Mouse (Mus musculus) myocyte (in vitro differentiated cells): ENCODE measurements around the gene Fgf9. TPM values are rescaled to one million over a fixed set of nuclear protein-coding genes. Genes with fewer than 3 reads are reported as not detected.

ENCODE experiments used
- H3K27me3 ChIP-seq: one replicate; pipeline ENCODE4 v1.6.1; 2011; ENCODE audit not compliant: control insufficient read depth, insufficient read depth, insufficient read length
- H3K36me3 ChIP-seq: one replicate; pipeline ENCODE4 v1.6.1; 2011; ENCODE audit not compliant: control insufficient read depth, insufficient read depth
- H3K4me2 ChIP-seq: one replicate; pipeline ENCODE4 v1.6.1; 2011; ENCODE audit warnings: low read depth, control low read depth
- H3K4me3 ChIP-seq: one replicate; pipeline ENCODE4 v1.5.1; 2011; ENCODE audit warnings: mild to moderate bottlenecking, control low read depth, moderate library complexity
- H3K79me2 ChIP-seq: one replicate; pipeline ENCODE4 v1.6.1; 2011; ENCODE audit not compliant: control insufficient read depth, insufficient read depth
- H3ac ChIP-seq: one replicate; pipeline ENCODE4 v1.6.1; 2011; ENCODE audit not compliant: control insufficient read depth, insufficient read length
- CEBPB ChIP-seq: IDR thresholded peaks from 2 replicates; pipeline ENCODE4 v1.6.1; 2011; ENCODE audit warnings: mild to moderate bottlenecking, moderate library complexity; ENCODE audit not compliant: poor library complexity, insufficient read depth, severe bottlenecking
- E2F4 ChIP-seq: IDR thresholded peaks from one replicate; pipeline ENCODE4 v1.6.1; 2011; ENCODE audit warnings: mild to moderate bottlenecking, control low read depth, moderate library complexity; ENCODE audit not compliant: insufficient read depth
- MAX ChIP-seq: IDR thresholded peaks from one replicate; pipeline ENCODE4 v1.6.1; 2011; ENCODE audit warnings: low read depth, mild to moderate bottlenecking, control low read depth
- MYOD1 ChIP-seq, 3 experiments: IDR thresholded peaks; one replicate each; pipeline ENCODE4 v1.6.1; 2011; ENCODE audit warnings: control low read depth in 2 of 3, low read depth in 2 of 3, mild to moderate bottlenecking in 2 of 3, moderate library complexity in 1 of 3; ENCODE audit not compliant: insufficient read length in 2 of 3, control insufficient read depth in 1 of 3
- MYOG ChIP-seq, 3 experiments: IDR thresholded peaks; one replicate each; pipeline ENCODE4 v1.6.1; 2011; ENCODE audit warnings: control low read depth in 2 of 3, low read depth in 2 of 3, mild to moderate bottlenecking in 2 of 3; ENCODE audit not compliant: insufficient read length in 2 of 3, control insufficient read depth in 1 of 3, insufficient read depth in 1 of 3
- POLR2A ChIP-seq: IDR thresholded peaks from one replicate; pipeline ENCODE4 v1.6.1; 2011; ENCODE audit warnings: low read depth, mild to moderate bottlenecking, control low read depth, moderate library complexity; ENCODE audit not compliant: insufficient read length
- POLR2AphosphoS2 ChIP-seq: IDR thresholded peaks from one replicate; pipeline ENCODE4 v1.6.1; 2011; ENCODE audit warnings: low read depth, control low read depth; ENCODE audit not compliant: insufficient read length
- REST ChIP-seq: IDR thresholded peaks from one replicate; pipeline ENCODE4 v1.6.1; 2011; ENCODE audit warnings: mild to moderate bottlenecking, control low read depth, moderate library complexity; ENCODE audit not compliant: insufficient read depth, insufficient read length
- SRF ChIP-seq: IDR thresholded peaks from one replicate; pipeline ENCODE4 v1.6.1; 2011; ENCODE audit warnings: low read depth; ENCODE audit not compliant: control insufficient read depth, insufficient read length
- TCF12 ChIP-seq: IDR thresholded peaks from one replicate; pipeline ENCODE4 v1.6.1; 2011; ENCODE audit warnings: mild to moderate bottlenecking, control low read depth; ENCODE audit not compliant: poor library complexity, insufficient read depth, severe bottlenecking
- TCF3 ChIP-seq: IDR thresholded peaks from one replicate; pipeline ENCODE4 v1.6.1; 2011; ENCODE audit warnings: low read depth, control low read depth; ENCODE audit not compliant: insufficient read length
- USF1 ChIP-seq: IDR thresholded peaks from one replicate; pipeline ENCODE4 v1.6.1; 2011; ENCODE audit warnings: low read depth, mild to moderate bottlenecking, control low read depth, moderate library complexity
- polyA plus RNA-seq: library from polyadenylated mRNA; unstranded; fragments of >200 nt; fragmentation: generic; extraction: Trizol; gene quantifications from one replicate; pipeline ENCODE4 v1.2.1, GENCODE M21; 2012; ENCODE audit warnings: missing spikeins

Fgf9 gene
- polyA plus RNA-seq, 1 experiment = 6.0 TPM

GRCm38 (mm10) chr14:58114146-58114545 is 43.8 kb downstream of the Fgf9 start:
- no peak overlapping the region for H3K4me3 ChIP-seq
- no peaks in the 10 kb centered on the region for H3K27me3 ChIP-seq
- TF ChIP-seq USF1 (no peak), POLR2AphosphoS2 (no peak), MYOG (IDR thresholded peaks at IDR 0.05; ENCODE audit: control insufficient read depth in 1 of 3, insufficient read depth in 1 of 3, insufficient read length in 2 of 3, low read depth in 2 of 3) (no peak), SRF (no peak), MAX (no peak), REST (no peak), CEBPB (no peak), TCF3 (no peak), MYOD1 (IDR thresholded peaks at IDR 0.05; ENCODE audit: control insufficient read depth in 1 of 3, insufficient read length in 2 of 3, low read depth in 2 of 3) (no peak), POLR2A (no peak), TCF12 (no peak), E2F4 (no peak)
- H3ac ChIP-seq = no peak overlapping the region
- no peak overlapping the region for H3K4me2 ChIP-seq
- no peaks in the 10 kb centered on the region for H3K79me2 ChIP-seq
- H3K36me3 ChIP-seq = no peaks in the 10 kb centered on the region

- no peak overlapping the region for H3K4me2 ChIP-seq
- H3K36me3 ChIP-seq = no peaks in the 10 kb centered on the region
- TF ChIP-seq MYOD1 (IDR thresholded peaks at IDR 0.05; ENCODE audit: control insufficient read depth in 1 of 3, insufficient read length in 2 of 3, low read depth in 2 of 3) = no peak
- no peak for TF ChIP-seq CEBPB
- TF ChIP-seq MAX = no peak
- TF ChIP-seq MYOG (IDR thresholded peaks at IDR 0.05; ENCODE audit: control insufficient read depth in 1 of 3, insufficient read depth in 1 of 3, insufficient read length in 2 of 3, low read depth in 2 of 3) = no peak
- no peak for TF ChIP-seq TCF12
- no peak for TF ChIP-seq POLR2AphosphoS2
- no peak for TF ChIP-seq USF1
- TF ChIP-seq E2F4 = no peak
- no peak for TF ChIP-seq TCF3
- no peak for TF ChIP-seq SRF
- H3K27me3 ChIP-seq = no peaks in the 10 kb centered on the region
- no peak overlapping the region for H3K4me3 ChIP-seq
- no peaks in the 10 kb centered on the region for H3K79me2 ChIP-seq
- no peak overlapping the region for H3ac ChIP-seq
Observed at GRCm38 (mm10) chr14:58124625-58125024, 54.3 kb downstream of the Fgf9 start.

DNA sequence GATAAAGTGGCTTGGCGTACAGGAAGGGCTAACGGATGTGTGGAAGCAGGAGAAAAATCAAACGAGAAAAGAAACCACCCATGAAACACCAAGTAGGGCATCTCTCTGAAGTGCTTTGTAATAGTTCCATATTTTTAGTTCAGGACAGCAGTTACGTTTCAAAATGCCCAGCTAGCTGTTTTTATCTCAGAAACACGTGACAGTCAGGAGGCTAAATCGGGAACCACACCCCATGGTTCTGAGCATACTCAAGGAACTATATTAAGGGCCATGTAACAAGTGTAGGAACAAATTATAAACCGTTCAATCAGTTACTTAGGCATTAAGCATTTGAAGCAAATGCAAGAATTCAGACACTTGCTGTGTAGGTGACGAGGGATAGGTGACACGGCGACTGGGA is 56.2 kb downstream of the Fgf9 start:
- no peaks in the 10 kb centered on the region for H3K27me3 ChIP-seq
- H3K4me2 ChIP-seq = peak overlapping the region; percentile 4
- TF ChIP-seq E2F4 (no peak), MAX (no peak), MYOG (IDR thresholded peaks at IDR 0.05; ENCODE audit: control insufficient read depth in 1 of 3, insufficient read depth in 1 of 3, insufficient read length in 2 of 3, low read depth in 2 of 3) (no peak), MYOD1 (IDR thresholded peaks at IDR 0.05; ENCODE audit: control insufficient read depth in 1 of 3, insufficient read length in 2 of 3, low read depth in 2 of 3) (no peak), POLR2A (no peak), POLR2AphosphoS2 (no peak), TCF12 (no peak), TCF3 (no peak), USF1 (peak; percentile 41)
- H3K4me3 ChIP-seq = no peak overlapping the region
- H3ac ChIP-seq = no peak overlapping the region
- H3K79me2 ChIP-seq = no peaks in the 10 kb centered on the region
- no peaks in the 10 kb centered on the region for H3K36me3 ChIP-seq

GRCm38 (mm10) chr14:58139506-58140055 is 69.2 kb downstream of the Fgf9 start:
- Histone ChIP-seq H3K4me3 (no peak overlapping the region), H3ac (no peak overlapping the region), H3K4me2 (no peak overlapping the region), H3K79me2 (no peaks in the 10 kb centered on the region), H3K36me3 (no peaks in the 10 kb centered on the region), H3K27me3 (no peaks in the 10 kb centered on the region)
- TF ChIP-seq USF1 = no peak
- TF ChIP-seq TCF12 = no peak
- no peak for TF ChIP-seq E2F4
- no peak for TF ChIP-seq MAX
- TF ChIP-seq POLR2A = no peak
- TF ChIP-seq MYOD1 (IDR thresholded peaks at IDR 0.05; ENCODE audit: control insufficient read depth in 1 of 3, insufficient read length in 2 of 3, low read depth in 2 of 3) = no peak
- TF ChIP-seq TCF3 = no peak
- TF ChIP-seq CEBPB = no peak
- TF ChIP-seq POLR2AphosphoS2 = no peak
- no peak for TF ChIP-seq SRF
- TF ChIP-seq MYOG (IDR thresholded peaks at IDR 0.05; ENCODE audit: control insufficient read depth in 1 of 3, insufficient read depth in 1 of 3, insufficient read length in 2 of 3, low read depth in 2 of 3) = no peak
- no peak for TF ChIP-seq REST
